Comparison of ENCODE assay signal across 10 mouse cellular contexts in genomic region chr12:101010148-101010920, GRCm38 (mm10). TPM values are rescaled to one million over a fixed set of nuclear protein-coding genes. Genes with fewer than 3 reads are reported as not detected.
DNase-seq lines count a peak whose midpoint lies in the region; ATAC-seq and TF ChIP-seq lines count a peak whose summit lies in the region.
"Had no signal": no experiment of that assay in that cellular context is flagged by ENCODE, and none has a peak within 500 bp of the region (broad histone marks: within the 10 kb centered on the region; RNA-seq: fewer than 3 reads in every experiment).

No protein-coding gene starts in this region.

- WGBS in kidney, embryonic 16.5 days: 58% methylated on average over 10 of the region's 10 CpGs
- WGBS in liver, embryonic 11.5 days: 39% methylated on average over 10 of the region's 10 CpGs
- 45% methylated on average over 10 of the region's 10 CpGs for WGBS in stomach, postnatal 0 days
- WGBS in midbrain, embryonic 13.5 days: 73% methylated on average over 10 of the region's 10 CpGs
- WGBS in lung, adult 2 months: 58% methylated on average over 10 of the region's 10 CpGs

- DNase-seq in kidney, postnatal 10 days: no peak
- DNase-seq in liver, embryonic 11.5 days (ENCODE audit: low spot score): no peak
- DNase-seq in stomach, postnatal 0 days (ENCODE audit: low spot score): peak; percentile 79
- no peak for DNase-seq in lung, adult 2 months

- peaks cover 75% of the 10 kb centered on the region for H3K4me1 ChIP-seq in kidney, embryonic 16.5 days (ENCODE audit: insufficient read depth, low read length)
- H3K4me1 ChIP-seq in liver, embryonic 11.5 days (replicated peaks; ENCODE audit: control insufficient read depth, insufficient read depth, low read length): peaks cover 75% of the 10 kb centered on the region
- peaks cover 10% of the 10 kb centered on the region; the same call in 1 of the 2 replicates for H3K4me1 ChIP-seq in stomach, postnatal 0 days (replicated peaks; ENCODE audit: control insufficient read depth, insufficient read depth)
- H3K4me1 ChIP-seq in midbrain, embryonic 13.5 days (replicated peaks): peaks cover 68% of the 10 kb centered on the region
- peaks cover 13% of the 10 kb centered on the region for H3K4me1 ChIP-seq in lung, adult 2 months (ENCODE audit: control insufficient read depth, insufficient read depth, low read length)

- TF ChIP-seq EP300 in stomach, postnatal 0 days (optimal IDR thresholded peaks at IDR 0.05): no peak

- H3K27me3 ChIP-seq in kidney, embryonic 16.5 days (ENCODE audit: insufficient read depth, low read length): no peaks in the 10 kb centered on the region
- no peaks in the 10 kb centered on the region for H3K27me3 ChIP-seq in liver, embryonic 11.5 days (replicated peaks; ENCODE audit: control insufficient read depth, insufficient read depth, low read length)
- no peaks in the 10 kb centered on the region for H3K27me3 ChIP-seq in stomach, postnatal 0 days (ENCODE audit: control insufficient read depth, insufficient read depth, low read length)
- 0 out of 2 replicates have a peak, but pooled peaks cover 2% of the 10 kb centered on the region for H3K27me3 ChIP-seq in midbrain, embryonic 13.5 days
- H3K27me3 ChIP-seq: hindbrain, embryonic 15.5 days had no signal

- no peaks in the 10 kb centered on the region for H3K9me3 ChIP-seq in kidney, embryonic 16.5 days (ENCODE audit: low read length)
- H3K9me3 ChIP-seq in liver, embryonic 11.5 days (ENCODE audit: control insufficient read depth, low read length): no peaks in the 10 kb centered on the region
- H3K9me3 ChIP-seq in stomach, postnatal 0 days (ENCODE audit: control insufficient read depth, low read length): no peaks in the 10 kb centered on the region
- no peaks in the 10 kb centered on the region for H3K9me3 ChIP-seq in midbrain, embryonic 13.5 days
- H3K9me3 ChIP-seq: hindbrain, embryonic 15.5 days; limb, embryonic 12.5 days had no signal

- H3K27ac ChIP-seq in kidney, embryonic 16.5 days (ENCODE audit: low read length): no peak overlapping the region
- peak overlapping the region; percentile 1; the same call in 1 of the 2 replicates for H3K27ac ChIP-seq in liver, embryonic 11.5 days (ENCODE audit: low read depth, low read length)
- H3K27ac ChIP-seq in stomach, postnatal 0 days (replicated peaks): peak overlapping the region; percentile 49
- no peak overlapping the region for H3K27ac ChIP-seq in midbrain, embryonic 13.5 days
- H3K27ac ChIP-seq: embryonic facial prominence, embryonic 13.5 days; hindbrain, embryonic 15.5 days; limb, embryonic 12.5 days had no signal

- H3K36me3 ChIP-seq in kidney, embryonic 16.5 days (ENCODE audit: insufficient read depth, low read length): no peaks in the 10 kb centered on the region
- no peaks in the 10 kb centered on the region for H3K36me3 ChIP-seq in liver, embryonic 11.5 days (ENCODE audit: control insufficient read depth, insufficient read depth, low read length)
- H3K36me3 ChIP-seq in stomach, postnatal 0 days (ENCODE audit: control insufficient read depth, insufficient read depth, low read length): no peaks in the 10 kb centered on the region
- no peaks in the 10 kb centered on the region for H3K36me3 ChIP-seq in midbrain, embryonic 13.5 days
- H3K36me3 ChIP-seq: embryonic facial prominence, embryonic 13.5 days; hindbrain, embryonic 15.5 days; limb, embryonic 12.5 days had no signal

- H3K9ac ChIP-seq in kidney, embryonic 16.5 days (replicated peaks; ENCODE audit: low read length): peak overlapping the region; percentile 17; the same call in 1 of the 2 replicates
- no peak overlapping the region for H3K9ac ChIP-seq in liver, embryonic 11.5 days (ENCODE audit: low read depth, low read length)
- no peak overlapping the region for H3K9ac ChIP-seq in stomach, postnatal 0 days (ENCODE audit: low read length)
- no peak overlapping the region for H3K9ac ChIP-seq in midbrain, embryonic 13.5 days (replicated peaks)
- H3K9ac ChIP-seq: embryonic facial prominence, embryonic 13.5 days; hindbrain, embryonic 15.5 days; limb, embryonic 12.5 days had no signal

- no peak for TF ChIP-seq CTCF in stomach, postnatal 0 days (IDR thresholded peaks at IDR 0.05; ENCODE audit: low read depth)
- TF ChIP-seq CTCF in lung, adult 2 months (IDR thresholded peaks at IDR 0.05; ENCODE audit: insufficient read depth, low read length): no peak

- no peak overlapping the region for H3K4me3 ChIP-seq in kidney, embryonic 16.5 days (ENCODE audit: low read length)
- H3K4me3 ChIP-seq in liver, embryonic 11.5 days (ENCODE audit: low read depth, low read length): no peak overlapping the region
- H3K4me3 ChIP-seq in stomach, postnatal 0 days (ENCODE audit: low read depth, low read length): no peak overlapping the region
- no peak overlapping the region for H3K4me3 ChIP-seq in midbrain, embryonic 13.5 days (replicated peaks)
- no peak overlapping the region for H3K4me3 ChIP-seq in lung, adult 2 months (replicated peaks; ENCODE audit: extremely low read depth, low read depth, low read length)
- H3K4me3 ChIP-seq: embryonic facial prominence, embryonic 13.5 days; hindbrain, embryonic 15.5 days; limb, embryonic 12.5 days had no signal

- TF ChIP-seq POLR2A in lung, adult 2 months (IDR thresholded peaks at IDR 0.05; ENCODE audit: borderline replicate concordance, extremely low read depth, low read depth, low read length): no peak

- H3K4me2 ChIP-seq in kidney, embryonic 16.5 days (replicated peaks; ENCODE audit: low read depth, low read length): no peak overlapping the region
- H3K4me2 ChIP-seq in liver, embryonic 11.5 days: peak overlapping the region; percentile 38
- no peak overlapping the region for H3K4me2 ChIP-seq in stomach, postnatal 0 days (replicated peaks; ENCODE audit: low read depth)
- no peak overlapping the region for H3K4me2 ChIP-seq in midbrain, embryonic 13.5 days (replicated peaks)
- H3K4me2 ChIP-seq: embryonic facial prominence, embryonic 13.5 days; hindbrain, embryonic 15.5 days; limb, embryonic 12.5 days had no signal

- no peak for ATAC-seq in kidney, embryonic 16.5 days (ENCODE audit: low FRiP score, low TSS enrichment)
- peak; percentile 41; the same call in 1 of the 2 replicates for ATAC-seq in erythroid progenitor cell, adult 5-6 weeks (replicated peaks; ENCODE audit: low FRiP score, poor library complexity, severe bottlenecking)
- ATAC-seq in liver, embryonic 11.5 days (replicated peaks; ENCODE audit: low FRiP score): peak; percentile 58
- peak; percentile 81 for ATAC-seq in stomach, postnatal 0 days (ENCODE audit: low FRiP score, low TSS enrichment)
- no peak for ATAC-seq in midbrain, embryonic 13.5 days

RNA-seq across cellular contexts. Expression of gene Ccdc88c, which starts 18.5 kb away (rescaled TPM):
- polyA plus RNA-seq in kidney, embryonic 16.5 days (2015; fragmentation: Nextera tagmentation; extraction: Ambion mirVana): 12.0 and 14.3 TPM in 2 replicates
- 96.4 and 130 TPM in 2 replicates for total RNA-seq in erythroid progenitor cell, adult 5-6 weeks (2015; ENCODE audit: low replicate concordance)
- total RNA-seq in erythroid progenitor cell, adult 5-6 weeks (2017; ENCODE audit: low replicate concordance): 189 and 234 TPM in 2 replicates
- 11.8 and 13.3 TPM in 2 replicates for polyA plus RNA-seq in liver, embryonic 11.5 days (2014; fragmentation: Nextera tagmentation; extraction: Ambion mirVana)
- 5.7 and 6.0 TPM in 2 replicates for polyA plus RNA-seq in stomach, postnatal 0 days (2015; fragmentation: Nextera tagmentation; extraction: Ambion mirVana)
- polyA plus RNA-seq in midbrain, embryonic 13.5 days (2015; fragmentation: Nextera tagmentation; extraction: Ambion mirVana): 15.6 and 16.5 TPM in 2 replicates
- polyA plus RNA-seq in lung, adult 2 months (2012; rRNA removed): 19.2 and 19.7 TPM in 2 replicates

Comparison
In these comparisons a context has a peak if more than half of its experiments do, and no peak if none do; other contexts are left out.
1. ATAC-seq: peak in erythroid progenitor cell, adult 5-6 weeks (single experiment), liver, embryonic 11.5 days (single experiment) and stomach, postnatal 0 days (single experiment); none in kidney, embryonic 16.5 days (single experiment) and midbrain, embryonic 13.5 days (single experiment).
2. H3K27ac ChIP-seq: peak in liver, embryonic 11.5 days (single experiment) and stomach, postnatal 0 days (single experiment); none in kidney, embryonic 16.5 days (single experiment) and midbrain, embryonic 13.5 days (single experiment).